Mouse (Mus musculus) cerebellum, postnatal 36 days (tissue): Measurements from ENCODE around the gene Aff4.
"Not testable (repeated sequence)": the region's sequence is repeated elsewhere in the genome, so short reads cannot be mapped to it uniquely, and the experiment has no call there.

Experiments
- DNase-seq, 2 experiments: peaks; one replicate each; pipeline ENCODE4 v3.0.0; 2021 to 2022; ENCODE audit warnings: mixed read lengths in 2 of 2

The Aff4 gene

DNA sequence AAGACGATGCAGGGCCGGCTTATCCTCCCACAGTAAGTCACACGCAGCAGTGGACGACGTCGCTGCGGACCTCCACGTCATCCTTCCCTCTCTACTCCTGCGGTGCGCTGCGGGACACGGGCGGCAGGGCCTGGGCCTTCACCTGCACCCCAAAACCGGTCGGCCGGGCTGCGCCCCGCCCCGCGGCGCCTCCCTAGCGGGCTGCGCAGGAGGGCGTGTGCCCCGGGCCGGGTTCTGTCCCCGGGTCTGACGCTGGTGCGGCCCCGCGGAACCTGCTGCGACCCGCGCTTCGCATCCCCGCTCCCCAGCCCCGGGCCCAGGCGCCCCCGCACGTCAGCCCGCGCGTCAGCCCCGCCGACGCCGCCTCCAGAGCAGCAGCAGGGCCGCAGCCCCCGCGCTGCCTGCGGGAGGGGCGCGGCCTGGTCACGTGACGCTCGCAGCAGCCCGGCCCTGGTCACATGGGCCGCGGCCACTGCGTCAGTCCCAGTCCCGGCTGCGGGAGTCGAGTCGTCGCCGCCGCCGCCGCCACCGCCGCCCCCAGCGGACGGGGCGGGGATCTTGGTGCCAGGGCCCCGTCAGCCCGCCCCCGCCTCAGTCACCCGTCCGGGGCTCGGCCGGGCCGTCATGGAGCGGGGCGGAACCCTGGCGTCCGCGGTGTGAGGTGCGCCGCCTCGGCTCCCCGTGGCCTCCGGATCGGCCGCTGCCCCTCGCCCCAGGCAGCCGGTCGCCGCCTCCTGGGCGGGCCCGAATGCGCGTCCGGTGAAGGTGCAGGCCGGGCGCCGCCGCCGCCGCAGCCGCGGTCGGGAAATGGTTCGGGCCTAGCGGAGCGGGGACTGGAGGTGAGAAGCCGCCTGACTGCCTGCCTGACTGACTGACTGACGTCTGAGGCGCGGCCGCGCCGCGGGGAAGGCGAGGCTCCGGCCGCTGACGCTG, at the start of gene Aff4:
Aff4 (plus strand) TSS at position 543 of the 933 bp plus-strand sequence.
- peak; percentile 85 to 91 for DNase-seq

DNA sequence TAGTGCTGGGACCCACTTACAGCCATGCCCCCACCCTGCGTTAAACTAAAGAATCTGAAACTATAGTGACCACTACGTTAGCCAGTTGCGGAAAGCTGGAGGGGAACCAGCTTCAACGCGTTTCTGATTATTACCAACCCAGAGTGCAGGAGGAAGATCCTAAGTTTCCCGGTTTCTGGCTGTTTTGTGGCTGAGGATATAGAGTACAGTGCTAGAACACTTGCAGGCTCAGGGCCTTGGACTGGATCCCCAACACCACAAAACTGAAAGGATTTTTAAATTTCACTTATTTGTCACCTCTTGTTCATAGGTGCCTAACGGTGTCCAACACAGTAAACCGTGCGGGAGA, 49.5 kb upstream of the Aff4 start:
- no peak for DNase-seq

DNA sequence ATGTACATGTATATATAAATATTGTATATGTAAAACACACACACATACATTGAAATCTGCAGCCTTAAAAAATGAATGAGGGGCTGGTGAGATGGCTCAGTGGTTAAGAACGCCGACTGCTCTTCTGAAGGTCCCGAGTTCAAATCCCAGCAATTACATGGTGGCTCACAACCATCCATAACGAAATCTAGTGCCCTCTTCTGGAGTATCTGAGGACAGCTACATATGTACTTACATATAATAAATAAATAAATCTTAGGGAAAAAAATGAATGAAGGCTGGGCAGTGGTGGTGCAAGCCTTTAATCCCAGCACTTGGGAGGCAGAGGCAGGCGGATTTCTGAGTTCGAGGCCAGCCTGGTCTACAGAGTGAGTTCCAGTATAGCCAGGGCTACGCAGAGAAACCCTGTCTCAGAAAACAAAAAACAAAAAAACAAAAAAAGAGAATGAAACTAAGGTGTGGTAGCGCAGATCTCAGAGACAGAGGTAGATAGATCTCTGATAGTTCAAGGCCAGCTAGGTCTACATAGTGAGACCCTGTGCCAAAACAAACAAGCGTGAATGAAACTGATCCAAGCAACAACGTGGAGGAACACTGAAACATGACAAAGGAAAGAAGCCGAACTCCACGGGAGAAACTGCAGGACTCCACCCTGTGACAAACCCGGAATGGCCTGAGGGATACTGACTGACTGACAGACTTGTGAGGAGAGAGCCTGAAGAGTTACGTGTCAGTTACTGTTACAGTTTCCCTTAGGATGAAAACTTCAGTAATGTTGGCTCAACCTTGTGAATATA, 46.4 kb upstream of the Aff4 start:
- DNase-seq = no peak

DNA sequence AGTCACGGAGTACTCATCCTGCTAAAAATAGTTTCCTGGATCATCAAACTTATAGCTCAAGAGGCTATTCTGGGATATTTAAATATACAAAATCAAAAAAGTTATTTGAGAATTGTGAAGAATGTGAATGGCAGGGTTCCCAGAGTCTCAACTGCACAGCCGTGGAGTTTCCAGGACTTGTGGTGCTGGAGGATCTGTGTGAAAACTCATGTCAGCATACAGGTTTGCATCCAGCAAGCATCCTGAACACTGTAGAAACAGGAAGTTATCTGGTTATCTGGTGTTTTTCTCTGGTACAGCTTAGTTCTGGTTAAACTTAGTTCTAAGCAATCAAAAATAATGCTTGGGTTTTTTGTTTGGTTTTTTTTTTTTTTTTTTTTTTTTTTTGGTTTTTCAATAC, 43.7 kb upstream of the Aff4 start:
- DNase-seq = no peak

DNA sequence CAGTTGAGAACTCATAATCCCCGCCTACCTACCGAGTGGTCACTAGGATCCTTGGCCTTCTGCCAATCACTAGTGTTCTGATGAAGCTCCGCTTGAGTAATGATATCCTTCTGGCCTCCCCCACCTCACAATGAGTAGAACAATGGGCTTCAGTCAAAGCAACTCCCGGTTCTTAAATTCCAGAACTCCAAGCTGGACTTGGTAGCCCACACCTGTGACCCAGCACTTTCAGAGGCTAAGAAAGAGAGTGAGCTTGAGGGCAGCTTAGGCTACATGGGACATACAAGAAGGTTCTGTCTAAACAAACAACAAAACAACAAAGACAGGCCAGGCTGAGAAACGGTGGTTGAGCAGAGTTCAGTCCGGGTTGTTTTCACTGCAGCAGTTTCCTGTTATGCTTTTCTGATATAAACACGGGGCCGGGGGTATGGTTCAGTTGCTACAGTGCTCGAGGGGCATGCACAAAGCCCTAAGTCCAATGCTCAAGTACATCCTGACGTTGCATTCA, 43.0 kb upstream of the Aff4 start:
- DNase-seq = no peak

DNA sequence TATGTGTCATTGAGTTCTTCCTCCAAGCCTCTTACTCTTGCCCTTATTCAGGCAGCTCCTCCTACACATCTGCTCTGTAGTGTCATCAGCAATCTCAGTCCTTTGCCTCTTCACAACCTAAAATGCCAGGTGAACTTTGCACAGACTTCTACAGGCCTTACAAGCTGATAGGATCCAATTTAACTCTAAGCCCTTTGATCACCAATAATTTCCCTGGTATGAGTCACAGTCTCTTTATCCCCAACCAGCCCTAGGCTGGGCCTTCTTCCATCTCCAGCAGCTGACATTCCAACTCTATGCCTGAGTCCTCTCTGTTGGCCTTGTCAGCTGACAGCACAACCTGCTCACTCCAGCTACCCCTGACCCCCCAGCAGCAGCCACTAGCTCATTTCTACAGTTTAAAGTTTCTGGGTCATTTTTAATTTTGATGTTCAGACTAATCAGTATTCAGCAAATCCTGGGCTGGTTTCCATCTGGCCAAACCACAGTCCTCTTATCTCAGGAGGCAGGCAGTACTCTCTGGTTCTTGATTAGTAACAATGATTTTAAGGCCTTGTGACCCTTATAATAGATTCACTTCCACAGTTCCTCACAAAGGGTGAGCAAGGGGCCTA, 42.3 kb upstream of the Aff4 start:
- no peak for DNase-seq

DNA sequence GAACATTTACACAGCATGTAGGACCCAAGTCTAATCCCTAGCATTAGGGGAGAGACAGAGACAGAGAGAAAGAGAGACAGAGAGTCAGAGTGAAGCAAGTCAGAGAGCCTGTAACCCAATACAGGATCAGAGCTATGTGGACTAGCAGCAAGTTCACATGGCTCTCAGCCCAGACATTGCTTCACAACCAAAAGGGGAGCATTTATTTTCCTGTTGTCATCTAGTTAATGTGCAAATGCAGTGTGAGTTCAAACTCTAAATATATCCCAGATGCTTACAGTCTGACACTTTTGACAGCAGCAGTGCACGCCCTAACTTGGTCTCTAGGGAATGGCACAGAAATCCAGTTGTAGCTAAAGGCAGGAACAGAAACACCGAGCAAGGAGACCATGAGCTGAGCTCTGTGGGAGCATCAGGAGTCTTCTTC, 41.7 kb upstream of the Aff4 start:
- DNase-seq = no peak

DNA sequence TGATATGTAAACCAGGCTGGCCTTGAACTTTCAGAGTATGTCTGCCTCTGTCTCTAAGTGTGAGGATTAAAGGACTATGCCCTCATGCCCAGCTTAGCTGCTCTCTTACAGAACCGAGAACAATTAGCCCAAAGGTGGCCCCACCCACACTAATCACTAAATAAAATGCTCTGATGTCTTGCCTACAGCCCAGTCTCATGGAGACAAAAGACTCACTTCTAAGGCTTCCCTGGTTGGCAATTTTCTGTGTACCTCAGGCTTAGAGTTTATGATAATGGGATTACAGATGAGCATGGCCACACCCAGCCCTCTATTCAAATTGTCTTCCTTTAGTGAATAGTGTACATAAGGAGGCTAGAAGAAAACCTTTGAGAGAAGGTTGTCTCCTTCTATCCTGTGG, 39.2 kb upstream of the Aff4 start:
- DNase-seq = no peak

DNA sequence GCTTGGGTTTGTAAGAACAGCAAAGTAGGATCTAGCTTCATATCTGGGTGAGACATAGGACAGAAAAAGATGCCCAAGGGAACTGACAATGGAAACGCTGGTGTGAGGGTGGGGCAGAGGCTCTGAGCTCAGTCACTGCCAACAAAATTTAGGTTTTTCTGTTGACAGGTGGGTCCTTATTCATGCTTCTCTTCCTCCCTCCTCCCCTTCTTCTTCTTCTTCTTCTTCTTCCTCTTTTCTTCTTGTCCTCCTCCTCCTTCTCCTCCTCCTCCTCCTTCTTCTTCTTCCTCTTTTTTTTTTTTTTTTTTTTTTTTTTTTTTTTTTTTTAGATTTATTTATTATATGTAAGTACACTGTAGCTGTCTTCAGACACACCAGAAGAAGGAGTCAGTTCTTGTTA, 37.8 kb upstream of the Aff4 start:
- DNase-seq = not testable (repeated sequence)

DNA sequence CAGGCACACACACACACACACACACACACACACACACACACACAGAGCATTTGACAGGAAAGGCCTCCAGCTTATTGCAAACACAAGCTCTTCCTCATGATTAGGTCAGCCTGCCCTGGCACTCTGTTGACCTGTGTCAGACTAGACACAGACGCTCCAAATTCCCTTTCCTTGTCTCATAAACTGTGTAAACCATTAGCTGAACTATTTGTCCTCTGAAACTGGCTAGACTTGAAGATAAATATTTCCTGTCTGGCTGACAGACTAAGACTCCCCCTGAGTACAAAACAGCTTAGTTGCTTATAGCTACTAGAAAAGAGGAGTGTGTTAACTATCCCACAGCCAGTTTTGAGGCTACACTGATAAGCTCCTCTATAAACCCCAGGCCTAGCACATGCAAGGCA, 35.9 kb upstream of the Aff4 start:
- no peak for DNase-seq

DNA sequence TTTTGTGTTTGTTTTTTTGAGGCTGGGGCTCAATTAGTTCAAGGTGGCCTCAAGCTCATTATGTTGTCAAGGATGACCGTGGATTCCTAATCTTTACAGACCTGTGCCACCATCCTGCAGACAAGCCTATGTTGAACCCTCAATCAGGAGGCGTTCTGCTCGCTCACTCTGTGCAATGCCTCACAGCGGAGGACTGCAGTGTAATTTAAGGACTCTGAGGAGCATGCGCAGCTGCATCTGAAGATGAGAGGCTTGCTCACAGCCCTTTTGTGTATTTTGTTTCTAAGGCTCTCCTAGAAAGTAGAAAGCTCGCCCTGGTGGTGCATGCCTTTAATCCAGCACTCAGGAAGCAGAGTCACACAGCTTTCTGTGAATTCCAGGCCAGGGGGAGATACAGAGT, 33.6 kb upstream of the Aff4 start:
- DNase-seq = no peak

DNA sequence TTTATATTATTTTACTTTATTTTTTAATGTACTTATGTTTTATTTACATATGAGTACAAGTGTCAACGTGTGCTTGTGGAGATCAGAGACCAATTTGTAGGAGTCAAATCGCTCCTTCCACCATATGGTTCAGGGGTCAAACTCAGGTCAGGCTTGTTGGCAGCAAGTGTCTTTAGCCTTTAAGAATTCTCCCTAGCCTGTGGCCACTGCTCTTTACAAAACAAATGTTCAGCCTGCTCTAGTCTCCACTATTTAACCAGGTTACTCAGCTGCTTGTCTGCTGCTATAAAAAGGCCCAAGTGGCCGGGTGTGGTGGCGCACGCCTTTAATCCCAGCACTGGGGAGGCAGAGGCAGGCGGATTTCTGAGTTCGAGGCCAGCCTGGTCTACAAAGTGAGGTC, 32.6 kb upstream of the Aff4 start:
- no peak for DNase-seq

DNA sequence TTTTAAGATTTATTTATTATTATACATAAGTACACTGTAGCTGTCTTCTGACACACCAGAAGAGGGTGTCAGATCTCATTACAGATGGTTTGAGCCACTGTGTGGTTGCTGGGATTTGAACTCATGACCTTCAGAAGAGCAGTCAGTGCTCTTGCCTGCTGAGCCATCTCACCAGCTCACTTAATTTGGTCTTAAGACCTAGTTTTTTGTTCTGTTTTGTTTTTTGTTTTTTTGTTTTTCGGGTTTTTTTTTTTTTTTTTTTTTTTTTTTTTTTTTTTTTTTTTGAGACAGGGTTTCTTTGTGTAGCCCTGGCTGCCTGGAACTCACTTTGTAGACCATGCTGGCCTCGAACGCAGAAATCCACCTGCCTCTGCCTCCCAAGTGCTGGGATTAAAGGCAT, 32.1 kb upstream of the Aff4 start:
- DNase-seq = not testable (repeated sequence)

DNA sequence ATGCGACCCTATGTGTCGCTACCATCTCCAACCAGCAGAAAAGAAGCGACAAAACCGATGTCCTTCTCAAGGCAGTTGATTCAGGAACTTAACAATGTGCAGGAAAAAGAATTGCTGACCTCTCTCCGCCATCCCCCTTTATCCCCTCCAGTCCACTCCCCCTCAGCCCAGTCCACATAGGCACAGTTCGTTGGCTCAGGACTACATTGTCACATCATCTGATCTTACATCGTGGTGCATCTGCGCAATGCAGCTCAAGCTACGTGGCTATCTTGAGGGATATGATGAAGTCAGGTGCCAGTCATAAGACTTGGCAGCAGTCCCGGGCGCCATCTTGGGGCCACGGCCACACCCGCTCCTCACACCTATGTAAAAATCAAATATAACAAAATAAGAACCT, 30.8 kb upstream of the Aff4 start:
- not testable (repeated sequence) for DNase-seq

DNA sequence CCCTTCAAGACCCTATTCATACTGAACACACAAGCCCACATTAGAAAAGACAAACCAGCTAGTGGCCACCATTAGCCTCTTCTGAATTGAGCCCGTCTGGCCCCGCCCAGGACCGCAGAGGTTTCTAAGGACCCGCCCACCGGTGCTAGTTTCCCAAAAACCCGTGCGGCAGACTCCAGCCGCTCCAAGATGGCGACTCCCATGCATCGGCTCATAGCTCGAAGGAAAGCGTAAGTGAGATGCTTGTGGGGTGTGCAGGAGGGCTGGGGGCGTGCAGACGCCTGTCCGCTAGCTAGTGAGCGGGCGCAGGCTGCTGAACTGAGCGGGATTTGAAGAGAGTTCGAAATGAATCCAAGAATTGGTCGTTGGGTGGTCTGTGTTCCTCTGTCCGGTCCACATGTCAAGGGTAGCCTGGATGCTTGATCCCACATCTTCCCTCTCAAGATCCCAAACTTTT, 26.1 kb upstream of the Aff4 start, which contains the start of gene Zcchc10:
Zcchc10 (plus strand) TSS at position 168 of the 457 bp plus-strand sequence.
- DNase-seq = peak; percentile 86 to 87

DNA sequence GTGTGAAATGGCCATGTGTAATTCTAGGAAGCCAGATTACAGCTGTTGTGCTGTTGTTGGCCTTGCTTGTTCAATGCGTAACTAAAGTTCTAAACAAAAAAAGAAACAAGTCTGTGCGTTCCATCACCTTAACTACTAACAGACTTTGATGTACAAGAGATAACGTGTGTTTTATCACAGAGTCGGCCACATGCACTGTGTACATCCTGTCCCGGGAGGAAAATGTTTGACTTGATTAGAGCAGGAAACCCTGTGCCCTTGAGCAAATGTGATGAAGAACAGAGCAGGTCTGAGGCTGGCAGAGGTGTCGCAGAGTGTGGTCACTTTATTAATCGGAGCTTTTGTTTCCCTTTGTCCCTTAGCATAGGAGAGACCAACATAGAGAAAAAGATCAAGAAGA, 20.3 kb upstream of the Aff4 start:
- no peak for DNase-seq

DNA sequence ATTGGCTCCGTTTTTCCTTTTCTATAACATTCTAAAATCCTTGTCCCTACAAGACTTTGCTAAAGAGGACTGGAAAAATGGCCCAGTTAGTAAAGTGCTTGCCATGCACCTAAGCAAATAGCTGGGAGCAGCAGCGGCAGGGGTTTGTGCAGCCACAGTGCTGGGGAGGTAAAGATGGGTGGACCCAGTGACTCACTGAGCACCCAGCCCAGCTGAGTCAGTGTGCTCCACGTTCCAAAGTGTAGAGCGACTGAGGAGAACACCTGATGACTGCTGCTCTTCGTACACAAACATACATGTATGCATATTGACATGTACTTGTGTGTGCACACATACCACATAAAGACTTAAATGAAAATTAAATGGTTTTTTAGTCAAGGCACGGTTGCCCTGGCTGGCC, 19.5 kb upstream of the Aff4 start:
- DNase-seq = no peak

DNA sequence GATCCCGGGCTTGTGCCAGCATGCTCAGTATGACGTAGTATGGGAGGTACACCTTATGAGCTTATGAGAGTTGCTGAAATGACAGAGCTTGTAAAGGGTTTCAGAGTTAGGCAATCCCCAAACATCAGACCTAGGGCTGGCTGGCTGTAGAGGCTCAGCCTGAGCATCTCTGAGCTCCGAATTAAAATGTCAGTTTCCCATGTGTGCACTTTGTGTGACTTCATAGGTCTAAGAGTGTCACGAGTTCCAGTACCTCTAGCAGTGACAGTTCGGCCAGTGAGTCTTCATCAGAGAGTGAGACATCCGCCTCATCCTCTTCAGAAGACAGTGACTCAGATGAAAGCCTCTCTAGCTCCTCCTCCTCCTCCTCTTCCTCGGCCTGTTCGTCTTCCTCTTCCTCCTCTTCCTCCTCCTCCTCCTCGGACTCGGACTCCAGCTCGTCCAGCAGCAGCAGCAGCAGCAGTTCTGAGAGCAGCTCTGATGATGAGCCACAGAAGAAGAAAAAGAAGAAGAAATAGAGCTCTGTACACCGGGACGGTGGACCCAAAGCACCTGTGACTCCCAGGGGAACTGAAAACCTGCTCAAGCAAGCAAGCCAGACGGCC, 18.5 kb upstream of the Aff4 start:
- no peak for DNase-seq

DNA sequence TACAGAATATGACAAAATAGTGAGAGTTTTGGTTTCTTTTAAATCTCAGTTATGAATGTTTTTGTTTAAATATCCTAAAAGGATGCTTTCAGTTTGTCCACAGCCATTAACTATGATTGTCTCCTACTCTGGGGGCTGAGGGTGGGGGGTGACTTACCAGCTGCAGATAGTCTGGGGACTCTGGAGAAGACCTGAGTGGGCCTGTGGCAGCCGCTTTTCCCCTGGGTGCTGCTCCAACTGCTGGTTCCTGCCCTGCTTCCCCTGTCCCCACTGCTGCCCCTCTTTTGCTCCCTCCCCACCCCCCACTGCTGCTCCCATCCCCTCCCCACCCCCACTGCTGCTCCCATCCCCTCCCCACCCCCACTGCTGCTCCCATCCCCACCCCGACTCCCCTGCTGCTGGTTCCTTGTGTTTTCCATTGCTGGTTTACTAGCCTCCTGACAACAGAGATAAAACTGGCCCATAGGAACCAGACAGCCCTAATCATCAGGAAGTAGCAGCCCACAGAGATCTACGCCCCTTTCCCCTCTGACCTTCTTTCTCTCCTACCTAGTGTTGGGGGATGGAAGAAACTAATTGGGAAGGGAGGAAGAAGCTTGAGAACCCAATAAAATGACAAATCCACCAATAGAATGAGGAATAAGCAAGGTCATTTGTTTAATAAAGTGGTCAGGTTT, 15.0 kb upstream of the Aff4 start:
- DNase-seq = no peak

DNA sequence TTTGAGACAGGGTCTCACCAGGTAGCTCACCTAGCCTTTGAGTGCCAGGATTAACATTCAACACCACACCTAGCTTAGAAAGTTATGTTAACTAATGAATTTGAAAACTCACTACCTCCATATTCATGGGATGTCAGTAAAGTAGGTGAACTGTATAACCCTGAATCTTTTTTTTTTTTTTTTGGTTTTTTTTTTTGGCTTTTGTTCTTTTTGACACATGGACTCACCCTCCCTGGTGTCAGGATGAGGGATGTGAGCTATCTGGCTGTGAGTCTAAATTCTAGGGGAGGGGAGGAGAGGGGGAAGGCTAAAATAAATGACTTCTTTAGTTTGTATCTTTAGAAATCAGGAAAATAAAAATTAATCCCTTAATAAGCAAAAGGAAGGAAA, 14.5 kb upstream of the Aff4 start:
- DNase-seq = no peak

DNA sequence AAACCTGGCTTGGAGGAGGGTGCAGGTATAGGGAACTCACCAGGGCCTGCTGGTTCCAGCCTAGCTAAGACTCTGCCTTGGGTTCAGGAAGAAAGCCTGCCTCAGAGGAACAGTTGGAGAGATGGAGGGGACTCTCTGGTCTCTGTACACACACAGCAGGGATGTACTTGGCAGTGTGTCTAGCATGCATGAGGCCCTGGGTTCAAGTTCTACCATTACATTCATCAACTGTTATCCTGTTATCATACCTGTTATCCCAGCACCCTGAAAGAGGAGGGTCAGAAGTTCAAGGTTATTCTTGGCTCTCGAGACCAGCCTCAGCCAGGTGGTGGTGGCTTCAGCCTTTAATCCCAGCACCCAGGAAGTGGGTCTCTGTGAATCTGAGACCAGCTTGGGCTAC, 13.7 kb upstream of the Aff4 start:
- no peak for DNase-seq

DNA sequence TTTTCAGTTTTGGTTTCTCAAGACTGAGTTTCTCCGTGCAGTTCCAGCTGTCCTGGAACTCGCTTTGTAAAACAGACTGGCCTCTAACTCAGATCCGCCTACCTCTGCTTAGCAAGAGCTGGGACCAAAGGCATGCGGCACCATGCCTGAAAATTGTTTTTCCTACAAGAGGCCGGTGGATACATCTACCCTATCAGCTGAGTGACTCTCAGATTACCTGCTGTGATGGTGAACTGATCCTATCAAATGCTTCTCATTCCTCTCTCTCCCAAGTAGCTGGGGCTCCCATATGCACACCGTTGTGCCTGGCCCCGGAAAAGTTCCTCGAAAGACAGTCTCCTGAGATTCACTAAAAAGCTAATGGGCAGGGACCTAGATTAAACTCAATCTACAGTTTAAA, 12.9 kb upstream of the Aff4 start:
- no peak for DNase-seq
